Mouse (Mus musculus) lung, postnatal 0 days (tissue): ENCODE data around the gene Klk5.

Experiments
- CTCF ChIP-seq: IDR thresholded peaks from 2 replicates; pipeline ENCODE4 v1.5.1; 2016; ENCODE audit warnings: antibody characterized with exemption, mild to moderate bottlenecking
- EP300 ChIP-seq: IDR thresholded peaks from 2 replicates; pipeline ENCODE4 v1.6.1; 2016; ENCODE audit warnings: antibody characterized with exemption, mild to moderate bottlenecking, control low read depth

DNA sequence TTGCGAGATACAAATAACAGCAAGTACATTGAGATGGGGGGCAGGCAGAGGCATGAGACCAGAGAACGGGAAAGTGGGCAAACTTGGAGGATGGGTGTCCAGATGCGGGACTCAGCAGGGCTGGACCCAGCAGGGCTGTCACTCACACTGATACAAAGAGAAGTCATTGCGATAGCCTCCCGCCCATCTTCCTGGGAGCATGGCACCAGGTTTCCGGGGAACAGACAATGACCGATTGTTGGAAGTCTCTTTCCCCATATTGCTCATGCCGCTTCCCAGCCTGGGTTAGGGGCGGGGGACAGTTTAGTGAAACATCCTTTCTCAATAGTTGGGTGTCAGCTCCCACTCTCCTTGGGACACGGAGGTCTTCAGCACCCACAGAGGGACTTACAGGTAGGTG lies 17.6 kb upstream of the Klk5 start, which contains the start of gene Klk6:
- no peak for TF ChIP-seq CTCF
- no peak for TF ChIP-seq EP300
